Mouse (Mus musculus): Measurements from ENCODE around the gene Tmem38b. TPM values are rescaled to one million over a fixed set of nuclear protein-coding genes. Genes with fewer than 3 reads are reported as not detected.
A peak's percentile ranks its signal among the peaks of the same experiment; 100 is the strongest.

The Tmem38b gene
- polyA plus RNA-seq, 1 experiment from 2014 or later, result 4.7 TPM

GRCm38 (mm10) chr4:53859944-53860343, 34.1 kb downstream of the Tmem38b start:
- ATAC-seq (ENCODE audit: insufficient read depth, low FRiP score, low TSS enrichment), result no peak
- no peaks in the 10 kb centered on the region for H3K36me3 ChIP-seq (ENCODE audit: control insufficient read depth, insufficient read depth, low read length)
- H3K4me3 ChIP-seq (ENCODE audit: low read depth, low read length), result no peak overlapping the region
- WGBS, result 50% methylated on average over 18 of the region's 18 CpGs
- H3K9ac ChIP-seq (ENCODE audit: low read length), result no peak overlapping the region
- no peaks in the 10 kb centered on the region for H3K4me1 ChIP-seq (ENCODE audit: control insufficient read depth, insufficient read depth, low read length)
- H3K4me2 ChIP-seq (ENCODE audit: low read depth), result no peak overlapping the region
- no peaks in the 10 kb centered on the region for H3K27me3 ChIP-seq (ENCODE audit: control insufficient read depth, insufficient read depth, low read length)
- peak; percentile 19 for DNase-seq (ENCODE audit: low spot score)
- H3K27ac ChIP-seq (ENCODE audit: low read depth, low read length), result no peak overlapping the region
- no peaks in the 10 kb centered on the region for H3K9me3 ChIP-seq (ENCODE audit: control insufficient read depth, low read length)

- ATAC-seq (ENCODE audit: insufficient read depth, low FRiP score, low TSS enrichment) (no peak), DNase-seq (ENCODE audit: low spot score) (no peak)
- H3K4me2 ChIP-seq (ENCODE audit: low read depth), result no peak overlapping the region
- H3K27ac ChIP-seq (ENCODE audit: low read depth, low read length), result no peak overlapping the region
- no peak overlapping the region for H3K9ac ChIP-seq (ENCODE audit: low read length)
- no peaks in the 10 kb centered on the region for H3K4me1 ChIP-seq (ENCODE audit: control insufficient read depth, insufficient read depth, low read length)
- 84% methylated on average over 6 of the region's 6 CpGs for WGBS
- H3K9me3 ChIP-seq (ENCODE audit: control insufficient read depth, low read length), result no peaks in the 10 kb centered on the region
- no peaks in the 10 kb centered on the region for H3K36me3 ChIP-seq (ENCODE audit: control insufficient read depth, insufficient read depth, low read length)
- no peak overlapping the region for H3K4me3 ChIP-seq (ENCODE audit: low read depth, low read length)
- H3K27me3 ChIP-seq (ENCODE audit: control insufficient read depth, insufficient read depth, low read length), result no peaks in the 10 kb centered on the region
These were observed 36.3 kb downstream of the Tmem38b start for GRCm38 (mm10) chr4:53862101-53862500.

- Histone ChIP-seq H3K4me1 (ENCODE audit: control insufficient read depth, insufficient read depth, low read length) (no peaks in the 10 kb centered on the region), H3K9ac (ENCODE audit: low read length) (no peak overlapping the region), H3K4me2 (ENCODE audit: low read depth) (no peak overlapping the region), H3K27me3 (ENCODE audit: control insufficient read depth, insufficient read depth, low read length) (no peaks in the 10 kb centered on the region), H3K4me3 (ENCODE audit: low read depth, low read length) (no peak overlapping the region), H3K9me3 (ENCODE audit: control insufficient read depth, low read length) (no peaks in the 10 kb centered on the region), H3K36me3 (ENCODE audit: control insufficient read depth, insufficient read depth, low read length) (no peaks in the 10 kb centered on the region), H3K27ac (ENCODE audit: low read depth, low read length) (no peak overlapping the region)
- DNase-seq (ENCODE audit: low spot score), result no peak
- ATAC-seq (ENCODE audit: insufficient read depth, low FRiP score, low TSS enrichment), result no peak
- WGBS, result 85% methylated on average over 19 of the region's 19 CpGs
These were observed 38.4 kb downstream of the Tmem38b start for GRCm38 (mm10) chr4:53864098-53864820.

GRCm38 (mm10) chr4:53866459-53866858, 40.6 kb downstream of the Tmem38b start:
- Histone ChIP-seq H3K4me1 (ENCODE audit: control insufficient read depth, insufficient read depth, low read length) (no peaks in the 10 kb centered on the region), H3K27me3 (ENCODE audit: control insufficient read depth, insufficient read depth, low read length) (no peaks in the 10 kb centered on the region), H3K4me3 (ENCODE audit: low read depth, low read length) (no peak overlapping the region), H3K4me2 (ENCODE audit: low read depth) (no peak overlapping the region), H3K36me3 (ENCODE audit: control insufficient read depth, insufficient read depth, low read length) (no peaks in the 10 kb centered on the region), H3K9me3 (ENCODE audit: control insufficient read depth, low read length) (no peaks in the 10 kb centered on the region), H3K9ac (ENCODE audit: low read length) (no peak overlapping the region), H3K27ac (ENCODE audit: low read depth, low read length) (no peak overlapping the region)
- ATAC-seq (ENCODE audit: insufficient read depth, low FRiP score, low TSS enrichment) (no peak), DNase-seq (ENCODE audit: low spot score) (no peak)

DNA sequence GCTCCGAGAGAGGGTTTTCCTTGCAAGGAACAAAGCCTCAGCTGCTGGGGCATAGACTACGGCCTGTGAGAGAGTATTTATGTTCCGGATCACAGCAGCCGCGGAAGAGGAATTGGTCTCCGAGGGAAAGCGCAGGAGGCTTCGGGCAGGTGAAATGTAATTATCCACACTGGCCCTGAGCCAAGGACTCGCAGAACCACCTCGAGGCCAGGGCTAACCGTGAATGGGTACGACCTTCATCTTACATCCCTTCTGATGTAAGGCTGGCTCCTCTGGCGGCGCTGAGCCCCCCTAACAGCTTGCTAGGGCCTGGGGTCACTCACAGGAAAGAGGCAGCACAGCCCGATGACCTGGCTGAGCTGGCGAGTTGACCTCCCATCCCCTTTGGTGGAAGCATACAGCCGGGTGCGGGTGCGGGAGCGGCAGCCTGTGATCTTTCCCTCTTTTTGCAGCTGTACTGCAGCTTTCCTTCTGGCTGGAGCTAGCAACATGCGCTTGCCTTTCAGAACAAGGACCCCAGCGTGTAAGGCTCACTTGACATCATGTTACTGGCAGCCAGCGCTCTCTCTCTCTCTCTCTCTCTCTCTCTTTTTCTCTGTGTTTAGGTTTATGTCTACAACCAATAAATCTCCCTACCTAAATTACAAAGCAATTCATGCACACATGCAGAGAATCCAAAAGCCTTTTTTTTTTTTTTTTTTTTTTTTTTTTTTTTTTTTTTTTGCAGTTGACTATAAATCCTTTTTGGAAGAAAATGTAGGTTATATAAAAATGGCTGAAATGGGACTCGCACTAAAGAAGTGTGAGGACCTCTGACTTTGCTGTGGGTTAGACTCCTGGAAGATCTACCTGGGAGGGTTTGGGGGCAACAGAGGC, 52.9 kb downstream of the Tmem38b start:
- Histone ChIP-seq H3K4me1 (ENCODE audit: control insufficient read depth, insufficient read depth, low read length) (no peaks in the 10 kb centered on the region), H3K9ac (ENCODE audit: low read length) (peak overlapping the region; percentile 41), H3K4me2 (ENCODE audit: low read depth) (peak overlapping the region; percentile 23), H3K9me3 (ENCODE audit: control insufficient read depth, low read length) (no peaks in the 10 kb centered on the region), H3K36me3 (ENCODE audit: control insufficient read depth, insufficient read depth, low read length) (no peaks in the 10 kb centered on the region), H3K27ac (ENCODE audit: low read depth, low read length) (0 out of 2 replicates have a peak overlapping the region, but pooled peaks have one; percentile 34), H3K27me3 (ENCODE audit: control insufficient read depth, insufficient read depth, low read length) (no peaks in the 10 kb centered on the region), H3K4me3 (ENCODE audit: low read depth, low read length) (no peak overlapping the region)
- WGBS, result 43% methylated on average over 24 of the region's 24 CpGs
- ATAC-seq (ENCODE audit: insufficient read depth, low FRiP score, low TSS enrichment) (peak; percentile 23; the same call in 1 of the 2 replicates), DNase-seq (ENCODE audit: low spot score) (peak; percentile 48)

DNA sequence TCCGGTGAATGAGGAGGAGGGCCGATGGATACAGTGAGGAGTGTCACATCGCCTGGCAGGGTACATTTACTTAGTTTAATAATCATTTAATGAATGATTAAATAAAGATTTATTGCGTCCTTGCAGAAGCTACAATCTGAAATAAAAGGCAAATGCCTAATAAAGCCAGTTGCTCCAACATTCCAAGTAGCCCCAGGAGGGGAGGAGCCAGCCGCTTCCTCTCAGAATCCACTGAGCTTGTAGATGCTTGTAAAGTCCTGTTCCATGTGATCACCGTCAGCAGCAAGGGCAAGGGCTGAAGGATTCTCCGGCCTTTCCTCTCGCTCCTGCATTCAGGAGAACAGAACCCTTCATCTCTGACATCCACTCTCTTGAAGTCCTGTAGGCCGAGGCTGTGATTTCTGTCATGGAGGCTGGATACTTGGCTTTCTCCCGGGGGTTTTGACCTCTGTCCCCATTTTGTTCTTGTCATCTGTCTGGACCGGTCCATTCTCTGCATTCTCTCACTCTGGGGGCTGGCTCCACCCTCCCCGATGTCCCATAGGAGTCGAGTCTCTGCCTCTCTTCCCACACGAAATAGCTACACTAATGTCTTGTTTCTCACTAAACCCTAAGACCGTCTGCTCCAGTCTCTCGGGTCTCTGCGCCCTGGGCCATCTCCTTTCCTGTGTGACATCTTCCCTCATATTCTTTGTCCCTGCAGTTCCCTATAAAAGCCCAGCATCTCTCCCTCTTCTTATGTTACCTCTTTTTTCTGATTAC, 57.3 kb downstream of the Tmem38b start:
- no peak for ATAC-seq (ENCODE audit: insufficient read depth, low FRiP score, low TSS enrichment)
- H3K36me3 ChIP-seq (ENCODE audit: control insufficient read depth, insufficient read depth, low read length), result no peaks in the 10 kb centered on the region
- H3K9ac ChIP-seq (ENCODE audit: low read length), result no peak overlapping the region
- no peak for DNase-seq (ENCODE audit: low spot score)
- H3K4me3 ChIP-seq (ENCODE audit: low read depth, low read length), result no peak overlapping the region
- no peak overlapping the region for H3K27ac ChIP-seq (ENCODE audit: low read depth, low read length)
- no peaks in the 10 kb centered on the region for H3K9me3 ChIP-seq (ENCODE audit: control insufficient read depth, low read length)
- no peak overlapping the region for H3K4me2 ChIP-seq (ENCODE audit: low read depth)
- 0 out of 2 replicates have a peak, but pooled peaks cover 3% of the 10 kb centered on the region for H3K4me1 ChIP-seq (ENCODE audit: control insufficient read depth, insufficient read depth, low read length)
- 79% methylated on average over 17 of the region's 17 CpGs for WGBS
- no peaks in the 10 kb centered on the region for H3K27me3 ChIP-seq (ENCODE audit: control insufficient read depth, insufficient read depth, low read length)

GRCm38 (mm10) chr4:53884351-53885245, 58.8 kb downstream of the Tmem38b start:
- H3K27ac ChIP-seq (ENCODE audit: low read depth, low read length), result no peak overlapping the region
- no peak overlapping the region for H3K4me2 ChIP-seq (ENCODE audit: low read depth)
- no peak for ATAC-seq (ENCODE audit: insufficient read depth, low FRiP score, low TSS enrichment)
- whole genome bisulfite sequencing, result 68% methylated on average over 14 of the region's 14 CpGs
- H3K27me3 ChIP-seq (ENCODE audit: control insufficient read depth, insufficient read depth, low read length), result no peaks in the 10 kb centered on the region
- no peaks in the 10 kb centered on the region for H3K36me3 ChIP-seq (ENCODE audit: control insufficient read depth, insufficient read depth, low read length)
- H3K9ac ChIP-seq (ENCODE audit: low read length), result no peak overlapping the region
- no peak overlapping the region for H3K4me3 ChIP-seq (ENCODE audit: low read depth, low read length)
- H3K9me3 ChIP-seq (ENCODE audit: control insufficient read depth, low read length), result no peaks in the 10 kb centered on the region
- DNase-seq (ENCODE audit: low spot score), result peak; percentile 46
- 0 out of 2 replicates have a peak, but pooled peaks cover 3% of the 10 kb centered on the region for H3K4me1 ChIP-seq (ENCODE audit: control insufficient read depth, insufficient read depth, low read length)

Measured in neural tube, embryonic 11.5 days (tissue).